Mouse (Mus musculus) embryonic facial prominence, embryonic 10.5 days (tissue): Measurements from ENCODE around the gene Cracr2a. TPM values are rescaled to one million over a fixed set of nuclear protein-coding genes. Genes with fewer than 3 reads are reported as not detected.

ENCODE experiments used
- DNase-seq: peaks from one replicate; pipeline ENCODE4 v3.0.0-alpha.2; 2017; ENCODE audit warnings: low spot score
- H3K27ac ChIP-seq: fragments of 300-500 bp; sonication (generic); replicated peaks from 2 replicates; pipeline ENCODE4 v1.5.1; 2016; ENCODE audit warnings: mild to moderate bottlenecking
- H3K27me3 ChIP-seq: fragments of 300-500 bp; sonication (generic); replicated peaks from 2 replicates; pipeline ENCODE4 v1.6.1; 2016; ENCODE audit warnings: low read depth, mild to moderate bottlenecking; ENCODE audit not compliant: poor library complexity, severe bottlenecking
- H3K36me3 ChIP-seq: fragments of 300-500 bp; sonication (generic); replicated peaks from 2 replicates; pipeline ENCODE4 v1.6.1; 2016; ENCODE audit warnings: mild to moderate bottlenecking, moderate library complexity
- H3K4me1 ChIP-seq: fragments of 300-500 bp; sonication (generic); 2 replicates; pipeline ENCODE4 v1.6.1; 2016
- H3K4me3 ChIP-seq: fragments of 300-500 bp; sonication (generic); 2 replicates; pipeline ENCODE4 v1.5.1; 2016; ENCODE audit warnings: mild to moderate bottlenecking, moderate library complexity
- H3K9me3 ChIP-seq: fragments of 300-500 bp; sonication (generic); 2 replicates; pipeline ENCODE4 v1.6.1; 2016; ENCODE audit warnings: mild to moderate bottlenecking
- WGBS: fragments of 180-500 bp; shearing (Covaris S2); methylation state at CpG from one replicate; pipeline ENCODE4 v1.1.7; 2016; 5-methylcytosine and 5-hydroxymethylcytosine counted together
- polyA plus RNA-seq: library from polyadenylated mRNA; unstranded; fragments of >200 nt; fragmentation: Nextera tagmentation; extraction: Ambion mirVana; gene quantifications from 2 replicates; pipeline ENCODE4 v1.2.1, GENCODE M21; 2016

Cracr2a gene
- polyA plus RNA-seq, 1 experiment from 2014 or later = 1.2 TPM

GRCm38 (mm10) chr6:127683561-127683960 lies 122.4 kb downstream of the Cracr2a start:
- no peaks in the 10 kb centered on the region for H3K36me3 ChIP-seq
- no peak overlapping the region for H3K27ac ChIP-seq
- no peak for DNase-seq
- peaks cover 8% of the 10 kb centered on the region; the same call in 1 of the 2 replicates for H3K27me3 ChIP-seq
- no peaks in the 10 kb centered on the region for H3K9me3 ChIP-seq
- H3K4me3 ChIP-seq = no peak overlapping the region
- no peaks in the 10 kb centered on the region for H3K4me1 ChIP-seq
- 68% methylated on average over 8 of the region's 8 CpGs for WGBS

- DNase-seq = no peak
- Histone ChIP-seq H3K27ac (no peak overlapping the region), H3K4me1 (peaks cover 8% of the 10 kb centered on the region), H3K4me3 (no peak overlapping the region), H3K27me3 (peaks cover 7% of the 10 kb centered on the region; the same call in 1 of the 2 replicates), H3K9me3 (no peaks in the 10 kb centered on the region), H3K36me3 (no peaks in the 10 kb centered on the region)
- 74% methylated on average over 4 of the region's 4 CpGs for WGBS
These were observed 123.8 kb downstream of the Cracr2a start for GRCm38 (mm10) chr6:127684981-127685380.

GRCm38 (mm10) chr6:127687181-127687860 lies 126.2 kb downstream of the Cracr2a start:
- H3K9me3 ChIP-seq = no peaks in the 10 kb centered on the region
- peaks cover 18% of the 10 kb centered on the region for H3K4me1 ChIP-seq
- no peaks in the 10 kb centered on the region for H3K36me3 ChIP-seq
- H3K27me3 ChIP-seq = peaks cover 9% of the 10 kb centered on the region; the same call in 1 of the 2 replicates
- DNase-seq = no peak
- H3K4me3 ChIP-seq = no peak overlapping the region
- 89% methylated on average over 6 of the region's 6 CpGs for WGBS
- H3K27ac ChIP-seq = no peak overlapping the region

GRCm38 (mm10) chr6:127692298-127692697 lies 131.2 kb downstream of the Cracr2a start:
- no peaks in the 10 kb centered on the region for H3K9me3 ChIP-seq
- H3K4me1 ChIP-seq = peaks cover 22% of the 10 kb centered on the region
- H3K27ac ChIP-seq = no peak overlapping the region
- WGBS = 56% methylated on average over 7 of the region's 7 CpGs
- no peak overlapping the region for H3K4me3 ChIP-seq
- peak; percentile 20 for DNase-seq
- no peaks in the 10 kb centered on the region for H3K36me3 ChIP-seq
- peaks cover 13% of the 10 kb centered on the region; the same call in 1 of the 2 replicates for H3K27me3 ChIP-seq

GRCm38 (mm10) chr6:127693681-127694080 lies 132.5 kb downstream of the Cracr2a start:
- H3K27me3 ChIP-seq = peaks cover 13% of the 10 kb centered on the region; the same call in 1 of the 2 replicates
- peaks cover 22% of the 10 kb centered on the region for H3K4me1 ChIP-seq
- no peak overlapping the region for H3K4me3 ChIP-seq
- H3K27ac ChIP-seq = no peak overlapping the region
- H3K9me3 ChIP-seq = no peaks in the 10 kb centered on the region
- WGBS = 89% methylated on average over 7 of the region's 7 CpGs
- no peaks in the 10 kb centered on the region for H3K36me3 ChIP-seq
- DNase-seq = no peak

- Histone ChIP-seq H3K36me3 (no peaks in the 10 kb centered on the region), H3K27me3 (peaks cover 9% of the 10 kb centered on the region; the same call in 1 of the 2 replicates), H3K9me3 (no peaks in the 10 kb centered on the region), H3K4me3 (no peak overlapping the region), H3K27ac (peak overlapping the region; percentile 65), H3K4me1 (peaks cover 24% of the 10 kb centered on the region)
- peak; percentile 56 for DNase-seq
- WGBS = 17% methylated on average over 11 of the region's 11 CpGs
These were observed 140.1 kb downstream of the Cracr2a start for GRCm38 (mm10) chr6:127701036-127701783.

- no peak overlapping the region for H3K4me3 ChIP-seq
- no peaks in the 10 kb centered on the region for H3K36me3 ChIP-seq
- DNase-seq = peak; percentile 22
- H3K9me3 ChIP-seq = no peaks in the 10 kb centered on the region
- H3K27ac ChIP-seq = peak overlapping the region; percentile 51
- H3K4me1 ChIP-seq = peaks cover 11% of the 10 kb centered on the region
- WGBS = 34% methylated on average over 1 of the region's 1 CpGs
- peaks cover 6% of the 10 kb centered on the region; the same call in 1 of the 2 replicates for H3K27me3 ChIP-seq
These were observed 147.1 kb downstream of the Cracr2a start for GRCm38 (mm10) chr6:127708218-127708628.

GRCm38 (mm10) chr6:127714906-127715305 lies 153.8 kb downstream of the Cracr2a start:
- no peak overlapping the region for H3K27ac ChIP-seq
- H3K4me3 ChIP-seq = no peak overlapping the region
- WGBS = 90% methylated on average over 5 of the region's 5 CpGs
- no peak for DNase-seq
- H3K36me3 ChIP-seq = no peaks in the 10 kb centered on the region
- peaks cover 6% of the 10 kb centered on the region for H3K4me1 ChIP-seq
- H3K9me3 ChIP-seq = no peaks in the 10 kb centered on the region
- no peaks in the 10 kb centered on the region for H3K27me3 ChIP-seq

GRCm38 (mm10) chr6:127715428-127715827 lies 154.3 kb downstream of the Cracr2a start:
- H3K4me1 ChIP-seq = peaks cover 6% of the 10 kb centered on the region
- H3K4me3 ChIP-seq = no peak overlapping the region
- no peak overlapping the region for H3K27ac ChIP-seq
- 86% methylated on average over 5 of the region's 5 CpGs for WGBS
- H3K9me3 ChIP-seq = no peaks in the 10 kb centered on the region
- H3K36me3 ChIP-seq = no peaks in the 10 kb centered on the region
- DNase-seq = no peak
- no peaks in the 10 kb centered on the region for H3K27me3 ChIP-seq

- no peaks in the 10 kb centered on the region for H3K36me3 ChIP-seq
- H3K4me1 ChIP-seq = peaks cover 6% of the 10 kb centered on the region
- H3K27ac ChIP-seq = peak overlapping the region; percentile 63
- WGBS = 70% methylated on average over 21 of the region's 21 CpGs
- no peak overlapping the region for H3K4me3 ChIP-seq
- H3K27me3 ChIP-seq = no peaks in the 10 kb centered on the region
- H3K9me3 ChIP-seq = no peaks in the 10 kb centered on the region
- no peak for DNase-seq
These were observed 156.3 kb downstream of the Cracr2a start for GRCm38 (mm10) chr6:127717239-127718137.

GRCm38 (mm10) chr6:127719875-127720274 lies 158.7 kb downstream of the Cracr2a start:
- H3K27ac ChIP-seq = no peak overlapping the region

GRCm38 (mm10) chr6:127723126-127723525 lies 162.0 kb downstream of the Cracr2a start:
- Histone ChIP-seq H3K36me3 (no peaks in the 10 kb centered on the region), H3K4me1 (peaks cover 6% of the 10 kb centered on the region), H3K27me3 (no peaks in the 10 kb centered on the region), H3K4me3 (no peak overlapping the region), H3K9me3 (no peaks in the 10 kb centered on the region), H3K27ac (no peak overlapping the region)
- 45% methylated on average over 8 of the region's 8 CpGs for WGBS
- DNase-seq = no peak

More at GRCm38 (mm10) chr6:127719875-127720274, 158.7 kb downstream of the Cracr2a start:
- no peak for DNase-seq
- Histone ChIP-seq H3K9me3 (no peaks in the 10 kb centered on the region), H3K4me3 (no peak overlapping the region), H3K27me3 (no peaks in the 10 kb centered on the region), H3K36me3 (no peaks in the 10 kb centered on the region), H3K4me1 (peaks cover 12% of the 10 kb centered on the region)
- 91% methylated on average over 14 of the region's 14 CpGs for WGBS
